Mouse (Mus musculus): ENCODE results near the gene Lyzl4. TPM values are rescaled to one million over a fixed set of nuclear protein-coding genes. Genes with fewer than 3 reads are reported as not detected.

The Lyzl4 gene
- polyA plus RNA-seq, 1 experiment: not detected

GRCm38 (mm10) chr9:121631946-121632345 lies 9.9 kb downstream of the Lyzl4 start:
- WGBS: 8% methylated on average over 4 of the region's 4 CpGs
- H3K4me1 ChIP-seq (ENCODE audit: control insufficient read depth, insufficient read depth, low read length): peaks cover 4% of the 10 kb centered on the region

GRCm38 (mm10) chr9:121630627-121631026 lies 11.3 kb downstream of the Lyzl4 start:
- Histone ChIP-seq H3K4me3 (replicated peaks; ENCODE audit: control insufficient read depth, low read depth, low read length) (no peak overlapping the region), H3K4me1 (ENCODE audit: control insufficient read depth, insufficient read depth, low read length) (no peaks in the 10 kb centered on the region), H3K27ac (ENCODE audit: control insufficient read depth, insufficient read depth, low read depth, low read length, poor library complexity) (no peak overlapping the region)
- WGBS: 76% methylated on average over 1 of the region's 1 CpGs
- TF ChIP-seq POLR2A (IDR thresholded peaks at IDR 0.05; ENCODE audit: borderline replicate concordance, control insufficient read depth, low read depth, low read length) (no peak), CTCF (IDR thresholded peaks at IDR 0.05; ENCODE audit: control insufficient read depth, insufficient read depth, low read length) (no peak)

More at GRCm38 (mm10) chr9:121631946-121632345, 9.9 kb downstream of the Lyzl4 start:
- Histone ChIP-seq H3K4me3 (replicated peaks; ENCODE audit: control insufficient read depth, low read depth, low read length) (no peak overlapping the region), H3K27ac (ENCODE audit: control insufficient read depth, insufficient read depth, low read depth, low read length, poor library complexity) (no peak overlapping the region)
- no peak for TF ChIP-seq POLR2A (IDR thresholded peaks at IDR 0.05; ENCODE audit: borderline replicate concordance, control insufficient read depth, low read depth, low read length)
- no peak for TF ChIP-seq CTCF (IDR thresholded peaks at IDR 0.05; ENCODE audit: control insufficient read depth, insufficient read depth, low read length)

GRCm38 (mm10) chr9:121624920-121625319 lies 17.0 kb downstream of the Lyzl4 start:
- no peak overlapping the region for H3K27ac ChIP-seq (ENCODE audit: control insufficient read depth, insufficient read depth, low read depth, low read length, poor library complexity)
- TF ChIP-seq POLR2A (IDR thresholded peaks at IDR 0.05; ENCODE audit: borderline replicate concordance, control insufficient read depth, low read depth, low read length): no peak
- no peak for TF ChIP-seq CTCF (IDR thresholded peaks at IDR 0.05; ENCODE audit: control insufficient read depth, insufficient read depth, low read length)
- H3K4me1 ChIP-seq (ENCODE audit: control insufficient read depth, insufficient read depth, low read length): no peaks in the 10 kb centered on the region
- 71% methylated on average over 2 of the region's 2 CpGs for WGBS
- no peak overlapping the region for H3K4me3 ChIP-seq (replicated peaks; ENCODE audit: control insufficient read depth, low read depth, low read length)

- TF ChIP-seq POLR2A (IDR thresholded peaks at IDR 0.05; ENCODE audit: borderline replicate concordance, control insufficient read depth, low read depth, low read length): no peak
- TF ChIP-seq CTCF (IDR thresholded peaks at IDR 0.05; ENCODE audit: control insufficient read depth, insufficient read depth, low read length): no peak
- Histone ChIP-seq H3K27ac (ENCODE audit: control insufficient read depth, insufficient read depth, low read depth, low read length, poor library complexity) (no peak overlapping the region), H3K4me3 (replicated peaks; ENCODE audit: control insufficient read depth, low read depth, low read length) (no peak overlapping the region), H3K4me1 (ENCODE audit: control insufficient read depth, insufficient read depth, low read length) (no peaks in the 10 kb centered on the region)
- WGBS: 83% methylated on average over 4 of the region's 4 CpGs
Measured at GRCm38 (mm10) chr9:121623235-121623634, 18.7 kb downstream of the Lyzl4 start.

- Histone ChIP-seq H3K4me3 (replicated peaks; ENCODE audit: control insufficient read depth, low read depth, low read length) (no peak overlapping the region), H3K27ac (ENCODE audit: control insufficient read depth, insufficient read depth, low read depth, low read length, poor library complexity) (no peak overlapping the region), H3K4me1 (ENCODE audit: control insufficient read depth, insufficient read depth, low read length) (no peaks in the 10 kb centered on the region)
- TF ChIP-seq POLR2A (IDR thresholded peaks at IDR 0.05; ENCODE audit: borderline replicate concordance, control insufficient read depth, low read depth, low read length) (no peak), CTCF (IDR thresholded peaks at IDR 0.05; ENCODE audit: control insufficient read depth, insufficient read depth, low read length) (no peak)
- 11% methylated on average over 7 of the region's 7 CpGs for WGBS
Measured at GRCm38 (mm10) chr9:121619441-121619840, 22.5 kb downstream of the Lyzl4 start.

GRCm38 (mm10) chr9:121616471-121616870 lies 25.4 kb downstream of the Lyzl4 start:
- TF ChIP-seq CTCF (IDR thresholded peaks at IDR 0.05; ENCODE audit: control insufficient read depth, insufficient read depth, low read length) (peak; percentile 45; the same call in 1 of the 2 replicates), POLR2A (IDR thresholded peaks at IDR 0.05; ENCODE audit: borderline replicate concordance, control insufficient read depth, low read depth, low read length) (no peak)
- H3K4me1 ChIP-seq (ENCODE audit: control insufficient read depth, insufficient read depth, low read length): no peaks in the 10 kb centered on the region
- H3K27ac ChIP-seq (ENCODE audit: control insufficient read depth, insufficient read depth, low read depth, low read length, poor library complexity): no peak overlapping the region
- 62% methylated on average over 3 of the region's 3 CpGs for WGBS
- H3K4me3 ChIP-seq (replicated peaks; ENCODE audit: control insufficient read depth, low read depth, low read length): no peak overlapping the region

GRCm38 (mm10) chr9:121614241-121614757 lies 27.6 kb downstream of the Lyzl4 start:
- Histone ChIP-seq H3K27ac (ENCODE audit: control insufficient read depth, insufficient read depth, low read depth, low read length, poor library complexity) (no peak overlapping the region), H3K4me1 (ENCODE audit: control insufficient read depth, insufficient read depth, low read length) (no peaks in the 10 kb centered on the region)
- no peak for TF ChIP-seq CTCF (IDR thresholded peaks at IDR 0.05; ENCODE audit: control insufficient read depth, insufficient read depth, low read length)
- no peak for TF ChIP-seq POLR2A (IDR thresholded peaks at IDR 0.05; ENCODE audit: borderline replicate concordance, control insufficient read depth, low read depth, low read length)

GRCm38 (mm10) chr9:121613192-121613591 lies 28.7 kb downstream of the Lyzl4 start:
- WGBS: 5% methylated on average over 5 of the region's 5 CpGs
- no peak overlapping the region for H3K27ac ChIP-seq (ENCODE audit: control insufficient read depth, insufficient read depth, low read depth, low read length, poor library complexity)
- TF ChIP-seq POLR2A (IDR thresholded peaks at IDR 0.05; ENCODE audit: borderline replicate concordance, control insufficient read depth, low read depth, low read length) (no peak), CTCF (IDR thresholded peaks at IDR 0.05; ENCODE audit: control insufficient read depth, insufficient read depth, low read length) (no peak)
- no peak overlapping the region for H3K4me3 ChIP-seq (replicated peaks; ENCODE audit: control insufficient read depth, low read depth, low read length)
- H3K4me1 ChIP-seq (ENCODE audit: control insufficient read depth, insufficient read depth, low read length): no peaks in the 10 kb centered on the region

More at GRCm38 (mm10) chr9:121614241-121614757, 27.6 kb downstream of the Lyzl4 start:
- H3K4me3 ChIP-seq (replicated peaks; ENCODE audit: control insufficient read depth, low read depth, low read length): no peak overlapping the region

- TF ChIP-seq CTCF (IDR thresholded peaks at IDR 0.05; ENCODE audit: control insufficient read depth, insufficient read depth, low read length): no peak
- TF ChIP-seq POLR2A (IDR thresholded peaks at IDR 0.05; ENCODE audit: borderline replicate concordance, control insufficient read depth, low read depth, low read length): no peak
- Histone ChIP-seq H3K4me3 (replicated peaks; ENCODE audit: control insufficient read depth, low read depth, low read length) (no peak overlapping the region), H3K27ac (ENCODE audit: control insufficient read depth, insufficient read depth, low read depth, low read length, poor library complexity) (no peak overlapping the region), H3K4me1 (ENCODE audit: control insufficient read depth, insufficient read depth, low read length) (no peaks in the 10 kb centered on the region)
- 32% methylated on average over 6 of the region's 6 CpGs for WGBS
Measured at GRCm38 (mm10) chr9:121609381-121609780, 32.5 kb downstream of the Lyzl4 start.

Data from bone marrow, adult 2 months (tissue).